17 mouse cellular contexts compared by ENCODE assay signal in the genomic region with DNA sequence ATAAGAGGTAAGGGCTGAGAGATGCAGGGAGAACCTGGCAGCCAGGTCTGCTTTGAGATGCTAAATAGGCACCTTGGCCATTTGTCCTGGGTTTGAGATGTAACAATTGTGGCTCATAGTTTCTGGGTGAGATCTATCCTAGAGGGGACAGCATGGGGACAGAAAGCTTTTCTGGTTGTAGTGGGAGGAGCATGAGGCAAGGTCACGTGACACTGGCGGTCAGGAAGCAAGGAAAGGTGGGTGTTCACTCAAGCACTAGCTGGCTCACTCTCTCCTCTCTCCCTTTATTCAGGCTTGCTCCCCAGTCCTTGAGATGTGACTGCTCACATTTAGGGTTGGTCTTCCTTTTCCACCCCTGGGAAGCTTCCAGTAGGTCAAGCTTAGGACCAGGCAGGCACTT. TPM values are rescaled to one million over a fixed set of nuclear protein-coding genes. Genes with fewer than 3 reads are reported as not detected.
A peak's percentile ranks its signal among the peaks of the same experiment; 100 is the strongest.
DNase-seq lines count a peak whose midpoint lies in the region; ATAC-seq and TF ChIP-seq lines count a peak whose summit lies in the region.
"Had no signal": no experiment of that assay in that cellular context is flagged by ENCODE, and none has a peak within 500 bp of the region (broad histone marks: within the 10 kb centered on the region; RNA-seq: fewer than 3 reads in every experiment).

No protein-coding gene starts in this region.

- no peak for TF ChIP-seq CTCF in hindbrain, postnatal 0 days (IDR thresholded peaks at IDR 0.05; ENCODE audit: low read depth)
- no peak for TF ChIP-seq CTCF in C2C12 (IDR thresholded peaks at IDR 0.05; ENCODE audit: control insufficient read depth, insufficient read depth, insufficient read length)

- intact Hi-C loops in heart, postnatal 10 days (cut with DNase I), result loop anchor here (1.0 kb wide), 1 partner anchor 79 kb away; no protein-coding TSS in a partner anchor

- H3K79me2 ChIP-seq in C2C12 (ENCODE audit: control insufficient read depth, insufficient read depth), result no peaks in the 10 kb centered on the region

- no peaks in the 10 kb centered on the region for H3K9me3 ChIP-seq in heart, embryonic 10.5 days
- H3K9me3 ChIP-seq in hindbrain, embryonic 10.5 days, result no peaks in the 10 kb centered on the region
- H3K9me3 ChIP-seq in hindbrain, postnatal 0 days (ENCODE audit: low read length), result no peaks in the 10 kb centered on the region
- H3K9me3 ChIP-seq: forebrain, embryonic 10.5 days had no signal

- H3K9ac ChIP-seq in hindbrain, postnatal 0 days (replicated peaks; ENCODE audit: low read length), result no peak overlapping the region
- H3K9ac ChIP-seq: forebrain, postnatal 0 days; limb, embryonic 15.5 days had no signal

- H3ac ChIP-seq in C2C12 (ENCODE audit: control insufficient read depth, insufficient read length, low read depth), result no peak overlapping the region

- no peaks in the 10 kb centered on the region for H3K79me3 ChIP-seq in C2C12 (ENCODE audit: low read depth)

- no peak for ATAC-seq in hindbrain, postnatal 0 days
- ATAC-seq: forebrain, postnatal 0 days had no signal

- H3K4me1 ChIP-seq in heart, embryonic 10.5 days, result peaks cover 15% of the 10 kb centered on the region
- peaks cover 24% of the 10 kb centered on the region for H3K4me1 ChIP-seq in hindbrain, embryonic 10.5 days (replicated peaks)
- no peaks in the 10 kb centered on the region for H3K4me1 ChIP-seq in hindbrain, postnatal 0 days (ENCODE audit: insufficient read depth, low read length)
- H3K4me1 ChIP-seq: limb, embryonic 15.5 days had no signal

- peak overlapping the region; percentile 19 for H3K4me3 ChIP-seq in heart, embryonic 10.5 days
- no peak overlapping the region for H3K4me3 ChIP-seq in hindbrain, embryonic 10.5 days
- no peak overlapping the region for H3K4me3 ChIP-seq in hindbrain, postnatal 0 days (ENCODE audit: low read length)
- no peak overlapping the region for H3K4me3 ChIP-seq in C2C12 (ENCODE audit: insufficient read depth, poor library complexity, severe bottlenecking)
- H3K4me3 ChIP-seq: forebrain, embryonic 10.5 days; layer of hippocampus, adult 2 months; limb, embryonic 15.5 days had no signal

- 50% methylated on average over 2 of the region's 2 CpGs for WGBS in heart, embryonic 10.5 days
- 53% methylated on average over 2 of the region's 2 CpGs for WGBS in hindbrain, embryonic 10.5 days
- 56% methylated on average over 2 of the region's 2 CpGs for WGBS in hindbrain, postnatal 0 days

- no peak for DNase-seq in heart, embryonic 10.5 days (ENCODE audit: low spot score)
- no peak for DNase-seq in heart, postnatal 10 days
- no peak for DNase-seq in hindbrain, embryonic 10.5 days (ENCODE audit: low spot score)
- no peak for DNase-seq in hindbrain, postnatal 0 days (ENCODE audit: low spot score)
- peak; percentile 63 for DNase-seq in R1 (ENCODE audit: low read depth, low spot score)
- DNase-seq in yolk sac, embryonic 10.5 days (ENCODE audit: low spot score), result no peak
- DNase-seq: forebrain, postnatal 0 days; gastrocnemius, postnatal 36 days; retina, postnatal 1 day had no signal

- no peak overlapping the region for H3K27ac ChIP-seq in heart, embryonic 10.5 days
- 0 out of 2 replicates have a peak overlapping the region, but pooled peaks have one; percentile 12 for H3K27ac ChIP-seq in hindbrain, embryonic 10.5 days
- no peak overlapping the region for H3K27ac ChIP-seq in hindbrain, postnatal 0 days
- H3K27ac ChIP-seq: forebrain, embryonic 10.5 days; layer of hippocampus, adult 2 months; limb, embryonic 15.5 days; stomach, postnatal 0 days had no signal

- no peak overlapping the region for H3K4me2 ChIP-seq in hindbrain, postnatal 0 days (ENCODE audit: low read depth, low read length)
- H3K4me2 ChIP-seq: limb, embryonic 15.5 days had no signal

- no peaks in the 10 kb centered on the region for H3K36me3 ChIP-seq in heart, embryonic 10.5 days
- no peaks in the 10 kb centered on the region for H3K36me3 ChIP-seq in hindbrain, embryonic 10.5 days
- H3K36me3 ChIP-seq in hindbrain, postnatal 0 days (ENCODE audit: insufficient read depth, low read length), result no peaks in the 10 kb centered on the region
- H3K36me3 ChIP-seq in C2C12 (ENCODE audit: control insufficient read depth, insufficient read depth), result no peaks in the 10 kb centered on the region
- H3K36me3 ChIP-seq: forebrain, embryonic 10.5 days; limb, embryonic 15.5 days had no signal

- 0 out of 2 replicates have a peak, but pooled peaks cover 3% of the 10 kb centered on the region for H3K27me3 ChIP-seq in heart, embryonic 10.5 days (ENCODE audit: insufficient read depth, poor library complexity, severe bottlenecking)
- H3K27me3 ChIP-seq in hindbrain, embryonic 10.5 days (ENCODE audit: insufficient read depth, poor library complexity, severe bottlenecking), result no peaks in the 10 kb centered on the region
- H3K27me3 ChIP-seq in hindbrain, postnatal 0 days (ENCODE audit: insufficient read depth, low read length), result no peaks in the 10 kb centered on the region
- H3K27me3 ChIP-seq in C2C12 (ENCODE audit: control insufficient read depth, insufficient read depth, insufficient read length), result peaks cover 5% of the 10 kb centered on the region
- H3K27me3 ChIP-seq: limb, embryonic 15.5 days had no signal

TF ChIP-seq in C2C12, 6 proteins besides CTCF, POLR2A, EP300 and RAD21:
- no peak for TF ChIP-seq MAX (IDR thresholded peaks at IDR 0.05)
- no peak for TF ChIP-seq MYOD1 (IDR thresholded peaks at IDR 0.05; ENCODE audit: control insufficient read depth, insufficient read length, low read depth)
- no peak for TF ChIP-seq CEBPB (IDR thresholded peaks at IDR 0.05; ENCODE audit: low read depth)
- no peak for TF ChIP-seq FOSL1 (IDR thresholded peaks at IDR 0.05; ENCODE audit: insufficient read depth, low read length, poor library complexity, severe bottlenecking)
- TF ChIP-seq USF1 (IDR thresholded peaks at IDR 0.05; ENCODE audit: low read depth), result peak; percentile 48
- TF ChIP-seq MYOG (IDR thresholded peaks at IDR 0.05; ENCODE audit: control insufficient read depth, extremely low read depth, insufficient read length), result no peak

RNA-seq across cellular contexts. Expression of gene Tmco4, which starts 28.3 kb away (rescaled TPM):
- 3.4 and 4.2 TPM in 2 replicates for polyA plus RNA-seq in heart, embryonic 10.5 days (2016; fragmentation: Nextera tagmentation; extraction: Ambion mirVana)
- 10 to 100 TPM; 12.7 to 13.9 TPM for total RNA-seq in heart, postnatal 10 days (2021)
- 0.70 and 1.1 TPM in 2 replicates for polyA plus RNA-seq in hindbrain, embryonic 10.5 days (2016; fragmentation: Nextera tagmentation; extraction: Ambion mirVana)
- total RNA-seq in hindbrain, postnatal 0 days (2014; rRNA removed), result 2.8 and 4.0 TPM in 2 replicates
- polyA plus RNA-seq in hindbrain, postnatal 0 days (2015; fragmentation: Nextera tagmentation; extraction: Ambion mirVana), result 1.5 and 2.0 TPM in 2 replicates
- polyA plus RNA-seq in C2C12 (2012; fragmentation: generic; extraction: Trizol), result 1.8 TPM

RNA-seq across cellular contexts. Expression of gene Rnf186, which starts 34.1 kb away (rescaled TPM):
- polyA plus RNA-seq in heart, embryonic 10.5 days (2016; fragmentation: Nextera tagmentation; extraction: Ambion mirVana), result 0.14 TPM in 1 of 2 replicates, not detected in the other
- total RNA-seq in heart, postnatal 10 days (2021), result not detected
- not detected in 2 replicates for polyA plus RNA-seq in hindbrain, embryonic 10.5 days (2016; fragmentation: Nextera tagmentation; extraction: Ambion mirVana)
- total RNA-seq in hindbrain, postnatal 0 days (2014; rRNA removed), result not detected in 2 replicates
- polyA plus RNA-seq in hindbrain, postnatal 0 days (2015; fragmentation: Nextera tagmentation; extraction: Ambion mirVana), result not detected in 2 replicates
- polyA plus RNA-seq in C2C12 (2012; fragmentation: generic; extraction: Trizol), result not detected
- total RNA-seq: forebrain, postnatal 0 days; gastrocnemius, postnatal 36 days; hematopoietic stem cell, adult 5-6 weeks; layer of hippocampus, adult 2 months; left cerebral cortex, postnatal 36 days had no signal
- polyA plus RNA-seq: cerebellum, adult 2 months; forebrain, embryonic 10.5 days; forebrain, postnatal 0 days had no signal
